Comparison of ENCODE assay signal across 28 mouse cellular contexts in genomic region chr8:10883418-10883817, GRCm38 (mm10).
DNase-seq lines count a peak whose midpoint lies in the region; ATAC-seq lines count a peak whose summit lies in the region.
"Had no signal": no experiment of that assay in that cellular context is flagged by ENCODE, and none has a peak within 500 bp of the region (broad histone marks: within the 10 kb centered on the region; RNA-seq: fewer than 3 reads in every experiment).

No protein-coding gene starts in this region.

- peak; percentile 64 to 76 for DNase-seq in heart, adult 18-20 months
- DNase-seq in heart, embryonic 10.5 days (ENCODE audit: low spot score) = no peak
- DNase-seq in gastrocnemius, postnatal 14 days = peak; percentile 42
- peak; percentile 40 to 48 for DNase-seq in heart, postnatal 14 days
- DNase-seq in lung, postnatal 10 days = no peak
- no peak for DNase-seq in kidney, postnatal 10 days
- DNase-seq in layer of hippocampus, adult 9-10 months (ENCODE audit: low spot score) = no peak
- DNase-seq: adrenal gland, postnatal 14 days; cerebellum, adult 11-12 months; cerebellum, adult 9-11 months; embryo, embryonic 11 days; kidney, adult 18-20 months; kidney, postnatal 4 days; layer of hippocampus, postnatal 36 days; liver; lung, adult 2 months; lung, postnatal 14 days; right cerebral cortex, adult 18-20 months; right cerebral cortex, postnatal 4 days had no signal

- ATAC-seq in heart, embryonic 14.5 days (ENCODE audit: insufficient number of reproducible peaks, insufficient read depth, low FRiP score, low read depth) = no peak; the same call in 1 of the 2 replicates
- ATAC-seq: CD4-positive, CD25-positive, alpha-beta regulatory T cell, adult 4 months; forebrain, embryonic 14.5 days; hindbrain, embryonic 16.5 days; midbrain, embryonic 15.5 days had no signal

- intact Hi-C loops in gastrocnemius, postnatal 14 days (cut with DNase I; ENCODE audit: low total_unique reads) = loop anchor here (10.0 kb wide), 1 partner anchor 111 kb away; no protein-coding TSS in a partner anchor
- intact Hi-C loops in heart, postnatal 14 days (cut with DNase I) = loop anchor here (5.0 kb wide), 1 partner anchor 124 kb away; the partner anchor contains the start of gene Irs2

- no peak overlapping the region; the same call in 1 of the 2 replicates for H3K27ac ChIP-seq in heart, embryonic 10.5 days
- no peak overlapping the region for H3K27ac ChIP-seq in heart, embryonic 14.5 days (replicated peaks in 1 of 2; ENCODE audit: control insufficient read depth in 1 of 2, insufficient read depth in 1 of 2, low read depth in 2 of 2, low read length in 2 of 2)
- H3K27ac ChIP-seq: embryonic facial prominence, embryonic 12.5 days; hindbrain, embryonic 10.5 days; kidney, embryonic 15.5 days; liver, embryonic 14.5 days; midbrain, embryonic 15.5 days had no signal

- H3K9ac ChIP-seq in heart, embryonic 14.5 days (ENCODE audit: low read length) = no peak overlapping the region
- H3K9ac ChIP-seq: embryonic facial prominence, embryonic 12.5 days; kidney, embryonic 15.5 days; liver, embryonic 14.5 days; midbrain, embryonic 15.5 days had no signal

- peak overlapping the region; percentile 6; the same call in 1 of the 2 replicates for H3K4me2 ChIP-seq in heart, embryonic 14.5 days (ENCODE audit: low read length)
- H3K4me2 ChIP-seq: embryonic facial prominence, embryonic 12.5 days; kidney, embryonic 15.5 days; midbrain, embryonic 15.5 days had no signal

- no peaks in the 10 kb centered on the region for H3K9me3 ChIP-seq in heart, embryonic 10.5 days
- H3K9me3 ChIP-seq in heart, embryonic 14.5 days (ENCODE audit: control insufficient read depth, low read length) = peaks cover 4% of the 10 kb centered on the region; the same call in 1 of the 2 replicates
- H3K9me3 ChIP-seq: embryonic facial prominence, embryonic 12.5 days; hindbrain, embryonic 10.5 days; kidney, embryonic 15.5 days; midbrain, embryonic 15.5 days had no signal

- H3K36me3 ChIP-seq in heart, embryonic 10.5 days = no peaks in the 10 kb centered on the region
- H3K36me3 ChIP-seq in heart, embryonic 14.5 days (ENCODE audit: control insufficient read depth, insufficient read depth, low read length) = no peaks in the 10 kb centered on the region
- H3K36me3 ChIP-seq: embryonic facial prominence, embryonic 12.5 days; hindbrain, embryonic 10.5 days; kidney, embryonic 15.5 days; midbrain, embryonic 15.5 days had no signal

- H3K4me1 ChIP-seq in heart, embryonic 10.5 days = peaks cover 6% of the 10 kb centered on the region; the same call in 1 of the 2 replicates
- peaks cover 5 to 12% of the 10 kb centered on the region in 2 experiments; a peak in 3 of 4 replicates for H3K4me1 ChIP-seq in heart, embryonic 14.5 days (ENCODE audit: control insufficient read depth in 2 of 2, insufficient read depth in 2 of 2, low read length in 2 of 2)
- H3K4me1 ChIP-seq: embryonic facial prominence, embryonic 12.5 days; midbrain, embryonic 15.5 days had no signal

- H3K27me3 ChIP-seq in heart, embryonic 10.5 days (ENCODE audit: insufficient read depth, poor library complexity, severe bottlenecking) = no peaks in the 10 kb centered on the region
- H3K27me3 ChIP-seq in heart, embryonic 14.5 days (ENCODE audit: control insufficient read depth, insufficient read depth, low read length) = peaks cover 12% of the 10 kb centered on the region
- H3K27me3 ChIP-seq: embryonic facial prominence, embryonic 12.5 days had no signal

- H3K4me3 ChIP-seq in heart, embryonic 10.5 days = no peak overlapping the region
- no peak overlapping the region for H3K4me3 ChIP-seq in heart, embryonic 14.5 days (ENCODE audit: control insufficient read depth in 1 of 2, insufficient read depth in 1 of 2, low read depth in 1 of 2, low read length in 2 of 2)
- H3K4me3 ChIP-seq: embryonic facial prominence, embryonic 12.5 days; hindbrain, embryonic 10.5 days; kidney, embryonic 15.5 days; midbrain, embryonic 15.5 days had no signal

- WGBS in heart, embryonic 10.5 days = 36% methylated on average over 7 of the region's 7 CpGs
- WGBS in heart, embryonic 14.5 days = 25% methylated on average over 7 of the region's 7 CpGs

Comparison
In these comparisons a context has a peak if more than half of its experiments do, and no peak if none do; other contexts are left out.
1. DNase-seq: peak in heart, adult 18-20 months (2 of 2), gastrocnemius, postnatal 14 days (single experiment) and heart, postnatal 14 days (2 of 2); none in heart, embryonic 10.5 days (single experiment), lung, postnatal 10 days (single experiment), kidney, postnatal 10 days (single experiment) and layer of hippocampus, adult 9-10 months (single experiment).